Mouse (Mus musculus) myocyte (in vitro differentiated cells): ENCODE data around the gene Tec.

Source experiments
- CEBPB ChIP-seq: IDR thresholded peaks from 2 replicates; pipeline ENCODE4 v1.6.1; 2011; ENCODE audit warnings: mild to moderate bottlenecking, moderate library complexity; ENCODE audit not compliant: poor library complexity, insufficient read depth, severe bottlenecking
- E2F4 ChIP-seq: IDR thresholded peaks from one replicate; pipeline ENCODE4 v1.6.1; 2011; ENCODE audit warnings: mild to moderate bottlenecking, control low read depth, moderate library complexity; ENCODE audit not compliant: insufficient read depth
- MAX ChIP-seq: IDR thresholded peaks from one replicate; pipeline ENCODE4 v1.6.1; 2011; ENCODE audit warnings: low read depth, mild to moderate bottlenecking, control low read depth
- MYOG ChIP-seq, 3 experiments: IDR thresholded peaks; one replicate each; pipeline ENCODE4 v1.6.1; 2011; ENCODE audit warnings: control low read depth in 2 of 3, low read depth in 2 of 3, mild to moderate bottlenecking in 2 of 3; ENCODE audit not compliant: insufficient read length in 2 of 3, control insufficient read depth in 1 of 3, insufficient read depth in 1 of 3
- POLR2A ChIP-seq: IDR thresholded peaks from one replicate; pipeline ENCODE4 v1.6.1; 2011; ENCODE audit warnings: low read depth, mild to moderate bottlenecking, control low read depth, moderate library complexity; ENCODE audit not compliant: insufficient read length
- POLR2AphosphoS2 ChIP-seq: IDR thresholded peaks from one replicate; pipeline ENCODE4 v1.6.1; 2011; ENCODE audit warnings: low read depth, control low read depth; ENCODE audit not compliant: insufficient read length
- REST ChIP-seq: IDR thresholded peaks from one replicate; pipeline ENCODE4 v1.6.1; 2011; ENCODE audit warnings: mild to moderate bottlenecking, control low read depth, moderate library complexity; ENCODE audit not compliant: insufficient read depth, insufficient read length
- SRF ChIP-seq: IDR thresholded peaks from one replicate; pipeline ENCODE4 v1.6.1; 2011; ENCODE audit warnings: low read depth; ENCODE audit not compliant: control insufficient read depth, insufficient read length
- TCF12 ChIP-seq: IDR thresholded peaks from one replicate; pipeline ENCODE4 v1.6.1; 2011; ENCODE audit warnings: mild to moderate bottlenecking, control low read depth; ENCODE audit not compliant: poor library complexity, insufficient read depth, severe bottlenecking
- USF1 ChIP-seq: IDR thresholded peaks from one replicate; pipeline ENCODE4 v1.6.1; 2011; ENCODE audit warnings: low read depth, mild to moderate bottlenecking, control low read depth, moderate library complexity

DNA sequence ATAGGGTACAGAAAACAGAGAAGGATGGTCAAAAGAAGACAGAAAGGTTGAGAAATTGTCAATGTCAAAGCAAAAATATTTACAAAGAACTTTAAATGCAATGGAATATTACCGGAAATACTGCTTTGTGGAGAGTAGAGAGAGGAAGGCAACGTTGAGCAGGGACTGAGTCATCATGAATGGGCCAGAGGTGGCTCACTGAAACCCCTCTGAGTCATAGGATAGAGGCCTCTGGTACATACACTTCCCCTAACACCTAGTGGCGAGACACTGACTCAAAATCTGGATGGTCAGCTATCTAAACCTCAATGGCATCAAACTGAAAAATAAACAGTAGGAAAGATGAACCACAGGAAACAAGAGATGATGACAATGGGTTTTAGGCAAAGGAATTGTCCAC lies 142.9 kb downstream of the Tec start:
- TF ChIP-seq POLR2A, result no peak
- no peak for TF ChIP-seq MAX
- no peak for TF ChIP-seq REST
- no peak for TF ChIP-seq POLR2AphosphoS2
- no peak for TF ChIP-seq TCF12
- TF ChIP-seq USF1, result no peak
- no peak for TF ChIP-seq CEBPB
- no peak for TF ChIP-seq MYOG (IDR thresholded peaks at IDR 0.05; ENCODE audit: control insufficient read depth in 1 of 3, insufficient read depth in 1 of 3, insufficient read length in 2 of 3, low read depth in 2 of 3)
- no peak for TF ChIP-seq E2F4
- TF ChIP-seq SRF, result no peak
